Mouse (Mus musculus): ENCODE measurements around the gene Zfp804b.

- no peak for TF ChIP-seq EP300 (IDR thresholded peaks at IDR 0.05; ENCODE audit: low read depth)
- TF ChIP-seq CTCF (IDR thresholded peaks at IDR 0.05; ENCODE audit: low read depth), result no peak
Observed at GRCm38 (mm10) chr5:7139658-7140057, 204.9 kb downstream of the Zfp804b start.

Data from liver, postnatal 0 days (tissue).